Mouse (Mus musculus): ENCODE measurements around the gene Abhd16b.

Gene Abhd16b

GRCm38 (mm10) chr2:181537444-181538047 is 44.5 kb downstream of the Abhd16b start:
- DNase-seq (ENCODE audit: low spot score) = no peak

GRCm38 (mm10) chr2:181541761-181542380 is 48.9 kb downstream of the Abhd16b start:
- DNase-seq (ENCODE audit: low spot score) = no peak

Measured in urinary bladder, postnatal 14 days (tissue).